Mouse (Mus musculus) lung, postnatal 0 days (tissue): ENCODE measurements around the gene Bnc2.

Experiments
- CTCF ChIP-seq: IDR thresholded peaks from 2 replicates; pipeline ENCODE4 v1.5.1; 2016; ENCODE audit warnings: antibody characterized with exemption, mild to moderate bottlenecking
- EP300 ChIP-seq: IDR thresholded peaks from 2 replicates; pipeline ENCODE4 v1.6.1; 2016; ENCODE audit warnings: antibody characterized with exemption, mild to moderate bottlenecking, control low read depth

DNA sequence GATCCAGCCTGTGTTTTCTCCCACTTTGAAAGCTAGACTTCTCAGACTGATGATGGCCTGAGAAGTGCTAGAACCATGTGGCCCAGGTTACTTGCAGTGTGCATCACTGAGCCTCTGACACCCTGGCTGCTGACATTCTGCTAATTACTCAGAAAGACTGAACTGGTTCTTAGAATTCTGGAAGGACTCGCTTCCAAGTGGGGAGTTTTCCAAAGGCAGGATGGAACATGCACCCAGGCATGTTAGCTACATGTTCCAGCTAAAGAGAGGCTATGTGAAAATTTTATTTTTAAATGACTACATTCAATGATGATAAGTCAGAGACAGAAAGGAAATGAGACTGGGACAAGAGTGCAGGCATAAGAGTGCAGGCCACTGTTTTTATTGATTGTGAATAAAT is 289.9 kb downstream of the Bnc2 start:
- TF ChIP-seq EP300 = no peak
- no peak for TF ChIP-seq CTCF
